Mouse (Mus musculus) kidney, adult 11 months (tissue): ENCODE measurements around the gene Ttc25.
A peak's percentile ranks its signal among the peaks of the same experiment; 100 is the strongest.
"Not testable (repeated sequence)": the region's sequence is repeated elsewhere in the genome, so short reads cannot be mapped to it uniquely, and the experiment has no call there.

Source experiments
- DNase-seq: peaks from one replicate; pipeline ENCODE4 v3.0.0; 2022

Ttc25 gene

GRCm38 (mm10) chr11:100608796-100609195, 63.4 kb downstream of the Ttc25 start:
- DNase-seq: no peak

- no peak for DNase-seq
These were observed 64.1 kb downstream of the Ttc25 start for GRCm38 (mm10) chr11:100609355-100609996.

- peak; percentile 55 for DNase-seq
These were observed 64.7 kb downstream of the Ttc25 start for GRCm38 (mm10) chr11:100609997-100610680.

GRCm38 (mm10) chr11:100611627-100612026, 66.2 kb downstream of the Ttc25 start:
- no peak for DNase-seq

GRCm38 (mm10) chr11:100613241-100613640, 67.8 kb downstream of the Ttc25 start:
- no peak for DNase-seq

- no peak for DNase-seq
These were observed 70.9 kb downstream of the Ttc25 start for GRCm38 (mm10) chr11:100616332-100616731.

- not testable (repeated sequence) for DNase-seq
These were observed 71.4 kb downstream of the Ttc25 start for GRCm38 (mm10) chr11:100616836-100617235.

- no peak for DNase-seq
These were observed 72.1 kb downstream of the Ttc25 start for GRCm38 (mm10) chr11:100617480-100617879.

- DNase-seq: peak; percentile 46
These were observed 73.5 kb downstream of the Ttc25 start, which contains the start of gene Nkiras2 for GRCm38 (mm10) chr11:100618761-100619484. Gene Nkiras2, plus strand, starts transcription at chr11:100619244.

GRCm38 (mm10) chr11:100619485-100619975, 74.1 kb downstream of the Ttc25 start:
- DNase-seq: peak; percentile 95

GRCm38 (mm10) chr11:100619982-100620381, 74.6 kb downstream of the Ttc25 start, which contains the start of gene Dnajc7:
Gene Dnajc7, minus strand, starts transcription at chr11:100620168.
- no peak for DNase-seq
